Mouse (Mus musculus) CH12.LX (cell line): ENCODE data around the gene Nbr1.

Experiments
- CHD2 ChIP-seq: IDR thresholded peaks from 2 replicates; pipeline ENCODE4 v1.6.1; 2011; ENCODE audit warnings: low read length, improper control_type of control experiment
- CTCF ChIP-seq, 2 experiments: IDR thresholded peaks in 1 of 2; conservative IDR thresholded peaks in 1 of 2; 2 replicates each; pipeline ENCODE4 v1.5.1; 2011 to 2012; ENCODE audit warnings: low read depth in 2 of 2, low read length in 2 of 2, improper control_type of control experiment in 1 of 2, inconsistent platforms in 1 of 2, mild to moderate bottlenecking in 1 of 2, moderate library complexity in 1 of 2
- E2F4 ChIP-seq: IDR thresholded peaks from 2 replicates; pipeline ENCODE4 v1.6.1; 2011; ENCODE audit warnings: low read depth, low read length, improper control_type of control experiment; ENCODE audit not compliant: insufficient replicate concordance
- EP300 ChIP-seq: IDR thresholded peaks from 2 replicates; pipeline ENCODE4 v1.6.1; 2011; ENCODE audit warnings: low read length, improper control_type of control experiment
- NRF1 ChIP-seq: IDR thresholded peaks from 2 replicates; pipeline ENCODE4 v1.6.1; 2014; ENCODE audit warnings: low read depth, mild to moderate bottlenecking, inconsistent platforms, low read length, improper control_type of control experiment, moderate library complexity
- POLR2AphosphoS2 ChIP-seq: IDR thresholded peaks from 2 replicates; pipeline ENCODE4 v1.6.1; 2011; ENCODE audit warnings: low read depth, low read length, improper control_type of control experiment
- SMC3 ChIP-seq: IDR thresholded peaks from 2 replicates; pipeline ENCODE4 v1.6.1; 2011; ENCODE audit warnings: low read depth, low read length, improper control_type of control experiment
- TCF12 ChIP-seq: IDR thresholded peaks from 2 replicates; pipeline ENCODE4 v1.6.1; 2014; ENCODE audit warnings: low read depth, mild to moderate bottlenecking, inconsistent platforms, low read length, improper control_type of control experiment
- USF1 ChIP-seq: IDR thresholded peaks from 2 replicates; pipeline ENCODE4 v1.6.1; 2014; ENCODE audit warnings: low read depth, mild to moderate bottlenecking, inconsistent platforms, low read length, improper control_type of control experiment
- USF2 ChIP-seq: conservative IDR thresholded peaks from 2 replicates; pipeline ENCODE4 v1.6.1; 2011; ENCODE audit warnings: low read depth, low read length, improper control_type of control experiment
- ZMIZ1 ChIP-seq: IDR thresholded peaks from 2 replicates; pipeline ENCODE4 v1.6.1; 2012; ENCODE audit warnings: low read depth, mild to moderate bottlenecking, inconsistent platforms, low read length, improper control_type of control experiment
- ZNF384 ChIP-seq: IDR thresholded peaks from 2 replicates; pipeline ENCODE4 v1.6.1; 2012; ENCODE audit warnings: low read depth, low read length, improper control_type of control experiment, inconsistent platforms

DNA sequence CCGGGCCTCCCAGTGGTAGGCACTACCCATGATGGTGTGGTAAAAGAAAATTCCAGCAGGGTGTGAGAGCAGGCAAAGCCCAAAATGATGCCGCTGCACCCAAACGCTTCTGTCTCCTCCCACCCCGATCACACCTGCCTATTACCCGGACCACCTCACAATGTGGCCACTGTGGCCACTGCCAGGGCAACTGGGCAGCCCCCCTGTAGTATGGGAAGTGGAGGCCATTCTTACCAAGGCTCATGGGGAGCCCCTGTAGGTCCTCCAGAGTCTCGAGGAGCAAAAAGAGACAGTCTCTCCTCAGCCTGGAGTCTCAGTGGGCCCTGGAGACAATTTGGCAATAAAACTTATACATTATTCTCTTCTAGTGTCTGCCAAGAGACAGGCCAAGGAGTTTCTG, 47.2 kb downstream of the Nbr1 start, which contains the start of gene Gm11634:
- TF ChIP-seq CTCF (conservative IDR thresholded peaks at IDR 0.05 in 1 of 2, IDR thresholded peaks at IDR 0.05 in 1 of 2; ENCODE audit: low read depth in 2 of 2, low read length in 2 of 2): no peak
- no peak for TF ChIP-seq USF1
- no peak for TF ChIP-seq SMC3
- no peak for TF ChIP-seq TCF12
- no peak for TF ChIP-seq E2F4
- TF ChIP-seq EP300: no peak
- no peak for TF ChIP-seq CHD2
- no peak for TF ChIP-seq ZNF384
- no peak for TF ChIP-seq USF2
- no peak for TF ChIP-seq POLR2AphosphoS2
- TF ChIP-seq ZMIZ1: no peak
- no peak for TF ChIP-seq NRF1
